Mouse (Mus musculus) testis, adult 2 months (tissue): ENCODE results near the gene Pibf1.

Experiments
- CTCF ChIP-seq: fragments of 200-500 bp; IDR thresholded peaks from 2 replicates; pipeline ENCODE4 v1.5.1; 2012; ENCODE audit warnings: low read depth, mild to moderate bottlenecking, inconsistent platforms, low read length, moderate library complexity; ENCODE audit not compliant: control insufficient read depth, insufficient read depth, insufficient replicate concordance
- POLR2A ChIP-seq: fragments of 200-500 bp; IDR thresholded peaks from 2 replicates; pipeline ENCODE4 v1.6.1; 2012; ENCODE audit warnings: low read depth, mild to moderate bottlenecking, inconsistent platforms, low read length, moderate library complexity; ENCODE audit not compliant: control insufficient read depth

DNA sequence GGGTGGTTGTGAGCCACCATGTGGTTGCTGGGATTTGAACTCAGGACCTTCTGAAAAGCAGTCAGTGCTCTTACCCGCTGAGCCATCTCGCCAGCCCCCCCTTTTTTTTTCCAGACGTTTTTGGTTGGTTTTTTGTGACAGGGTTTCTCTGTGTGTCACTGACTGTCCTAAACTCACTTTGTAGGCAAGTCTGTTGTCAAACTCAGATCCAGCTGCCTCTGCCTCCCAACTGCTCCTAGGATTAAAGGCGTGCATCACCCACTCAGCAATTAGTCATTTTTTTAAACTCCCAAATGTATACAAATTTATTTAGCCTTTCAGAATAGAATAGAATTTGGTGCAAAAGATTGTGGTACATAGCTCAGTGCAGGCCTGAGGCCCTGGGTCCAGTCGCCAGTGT, 111.2 kb downstream of the Pibf1 start:
- no peak for TF ChIP-seq CTCF
- no peak for TF ChIP-seq POLR2A
